Mouse (Mus musculus) small intestine, adult 2 months (tissue): ENCODE results near the gene Sgms1.

Source experiments
- CTCF ChIP-seq: fragments of 200-500 bp; IDR thresholded peaks from 2 replicates; pipeline ENCODE4 v1.5.1; 2012; ENCODE audit warnings: low read depth, mild to moderate bottlenecking, control low read depth, inconsistent platforms, low read length, moderate library complexity, mixed read lengths; ENCODE audit not compliant: insufficient replicate concordance, insufficient read length; ENCODE audit errors: extremely low read depth
- POLR2A ChIP-seq: fragments of 200-500 bp; IDR thresholded peaks from 2 replicates; pipeline ENCODE4 v1.6.1; 2012; ENCODE audit warnings: low read depth, mild to moderate bottlenecking, control low read depth, inconsistent platforms, low read length, moderate library complexity

GRCm38 (mm10) chr19:32229776-32230175, 159.7 kb downstream of the Sgms1 start:
- TF ChIP-seq POLR2A: no peak
- TF ChIP-seq CTCF: no peak
